Mouse (Mus musculus): Measurements from ENCODE around the gene Tram2. TPM values are rescaled to one million over a fixed set of nuclear protein-coding genes. Genes with fewer than 3 reads are reported as not detected.

Tram2 gene
- total and polyA plus RNA-seq, 2 experiments, result 2.5 to 4.1 TPM

DNA sequence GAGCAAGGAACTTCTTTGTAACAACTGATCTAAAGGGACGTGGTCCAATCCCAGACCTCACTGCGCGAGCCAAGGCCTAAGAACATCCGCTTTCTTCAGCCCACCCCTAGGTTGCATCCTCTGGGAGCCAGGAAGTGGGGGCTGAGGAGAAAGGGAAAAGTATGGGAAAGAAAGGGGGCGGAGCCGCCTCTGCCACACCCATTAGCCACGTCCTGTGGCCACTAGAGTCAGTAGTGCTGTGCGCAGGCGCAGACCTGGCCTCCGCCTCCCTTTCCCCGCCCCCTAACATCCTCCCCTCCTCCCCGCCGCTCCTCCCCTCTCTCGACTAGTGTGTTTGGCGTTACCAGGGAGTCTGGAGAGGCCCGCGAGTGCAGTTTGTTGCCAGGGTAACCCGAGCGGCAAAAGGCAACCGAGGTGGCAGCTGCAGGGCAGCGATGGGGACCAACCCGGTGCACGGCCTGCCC is 127.7 kb downstream of the Tram2 start, which contains the start of gene Efhc1:
Gene Efhc1 (plus strand): TSS at position 327 of the 464 bp plus-strand sequence.
- Histone ChIP-seq H3K79me2 (ENCODE audit: control insufficient read depth, insufficient read depth, low read length) (no peaks in the 10 kb centered on the region), H3K27me3 (ENCODE audit: control insufficient read depth, insufficient read depth, low read length) (no peaks in the 10 kb centered on the region), H3K4me3 (ENCODE audit: insufficient read depth, low read depth, low read length) (peak within 1 kb of the TSS; percentile 63), H3K36me3 (ENCODE audit: control insufficient read depth, insufficient read depth, low read length) (no peaks in the 10 kb centered on the region), H3K27ac (replicated peaks; ENCODE audit: insufficient read depth, low read depth, low read length) (no peak within 1 kb of the TSS), H3K9ac (ENCODE audit: low read depth, low read length) (peak within 1 kb of the TSS; percentile 33), H3K4me1 (ENCODE audit: control insufficient read depth, insufficient read depth, low read length) (no peaks in the 10 kb centered on the region; the same call in 1 of the 2 replicates)
- 5% methylated on average over 23 of the region's 23 CpGs for WGBS
- TF ChIP-seq CTCF (IDR thresholded peaks at IDR 0.05; ENCODE audit: low read depth, low read length) (no peak), POLR2A (IDR thresholded peaks at IDR 0.05; ENCODE audit: extremely low read depth, insufficient read depth, low read length) (no peak)
- peak; percentile 81 for DNase-seq (ENCODE audit: extremely low read depth, low read depth, low spot score)

Other genes with a start within 250 kb of the Tram2 start
- gene Paqr8, start 188.6 kb downstream of the Tram2 start, total RNA-seq (2014; rRNA removed), result 0.28 and 0.47 TPM in 2 replicates
- gene Paqr8, start 188.6 kb downstream of the Tram2 start, polyA plus RNA-seq (2012; rRNA removed), result 1.0 and 1.1 TPM in 2 replicates
- 0.09 and 0.20 TPM in 2 replicates for gene Efhc1, start 127.6 kb downstream of the Tram2 start, total RNA-seq (2014; rRNA removed)
- gene Efhc1, start 127.6 kb downstream of the Tram2 start, polyA plus RNA-seq (2012; rRNA removed), result 0.07 and 0.40 TPM in 2 replicates
- gene Tmem14a, start 139.3 kb upstream of the Tram2 start, total RNA-seq (2014; rRNA removed), result 6.2 and 8.1 TPM in 2 replicates
- 3.0 and 3.8 TPM in 2 replicates for gene Tmem14a, start 139.3 kb upstream of the Tram2 start, polyA plus RNA-seq (2012; rRNA removed)
- 1,830 and 2,301 TPM in 2 replicates for gene Gsta3, start 161.4 kb upstream of the Tram2 start, total RNA-seq (2014; rRNA removed)
- 586 and 693 TPM in 2 replicates for gene Gsta3, start 161.4 kb upstream of the Tram2 start, polyA plus RNA-seq (2012; rRNA removed)

Data from liver, adult 2 months (tissue).